Mouse (Mus musculus): ENCODE measurements around the gene Zfp683. TPM values are rescaled to one million over a fixed set of nuclear protein-coding genes. Genes with fewer than 3 reads are reported as not detected.

Zfp683 gene
- total and polyA plus RNA-seq, 2 experiments: 0.55 TPM; not detected in 1

- no peaks in the 10 kb centered on the region for H3K27me3 ChIP-seq (ENCODE audit: control insufficient read depth, insufficient read depth, low read length)
- no peaks in the 10 kb centered on the region for H3K4me1 ChIP-seq (ENCODE audit: control insufficient read depth, insufficient read depth, low read length)
- no peak overlapping the region for H3K4me3 ChIP-seq (ENCODE audit: insufficient read depth, low read depth, low read length)
- no peak overlapping the region for H3K9ac ChIP-seq (ENCODE audit: low read depth, low read length)
- no peak overlapping the region for H3K27ac ChIP-seq (replicated peaks; ENCODE audit: insufficient read depth, low read depth, low read length)
- no peak for DNase-seq (ENCODE audit: extremely low read depth, low read depth, low spot score)
- no peaks in the 10 kb centered on the region for H3K79me2 ChIP-seq (ENCODE audit: control insufficient read depth, insufficient read depth, low read length)
- TF ChIP-seq CTCF (IDR thresholded peaks at IDR 0.05; ENCODE audit: low read depth, low read length): no peak
- no peak for TF ChIP-seq POLR2A (IDR thresholded peaks at IDR 0.05; ENCODE audit: extremely low read depth, insufficient read depth, low read length)
- WGBS: 73% methylated on average over 7 of the region's 7 CpGs
- H3K36me3 ChIP-seq (ENCODE audit: control insufficient read depth, insufficient read depth, low read length): no peaks in the 10 kb centered on the region
Measured at GRCm38 (mm10) chr4:134106105-134106504, 52.5 kb downstream of the Zfp683 start.

GRCm38 (mm10) chr4:134107730-134108129 is 54.1 kb downstream of the Zfp683 start:
- H3K4me1 ChIP-seq (ENCODE audit: control insufficient read depth, insufficient read depth, low read length): no peaks in the 10 kb centered on the region

GRCm38 (mm10) chr4:134108196-134108595 is 54.6 kb downstream of the Zfp683 start:
- H3K79me2 ChIP-seq (ENCODE audit: control insufficient read depth, insufficient read depth, low read length): no peaks in the 10 kb centered on the region
- no peak for TF ChIP-seq CTCF (IDR thresholded peaks at IDR 0.05; ENCODE audit: low read depth, low read length)
- WGBS: 74% methylated on average over 5 of the region's 5 CpGs
- H3K4me1 ChIP-seq (ENCODE audit: control insufficient read depth, insufficient read depth, low read length): no peaks in the 10 kb centered on the region
- H3K9ac ChIP-seq (ENCODE audit: low read depth, low read length): no peak overlapping the region
- no peaks in the 10 kb centered on the region for H3K27me3 ChIP-seq (ENCODE audit: control insufficient read depth, insufficient read depth, low read length)
- no peaks in the 10 kb centered on the region for H3K36me3 ChIP-seq (ENCODE audit: control insufficient read depth, insufficient read depth, low read length)
- DNase-seq (ENCODE audit: extremely low read depth, low read depth, low spot score): no peak
- no peak overlapping the region for H3K4me3 ChIP-seq (ENCODE audit: insufficient read depth, low read depth, low read length)
- no peak overlapping the region for H3K27ac ChIP-seq (replicated peaks; ENCODE audit: insufficient read depth, low read depth, low read length)

More at GRCm38 (mm10) chr4:134107730-134108129, 54.1 kb downstream of the Zfp683 start:
- no peak for DNase-seq (ENCODE audit: extremely low read depth, low read depth, low spot score)
- no peaks in the 10 kb centered on the region for H3K27me3 ChIP-seq (ENCODE audit: control insufficient read depth, insufficient read depth, low read length)
- TF ChIP-seq CTCF (IDR thresholded peaks at IDR 0.05; ENCODE audit: low read depth, low read length) (no peak), POLR2A (IDR thresholded peaks at IDR 0.05; ENCODE audit: extremely low read depth, insufficient read depth, low read length) (no peak)
- H3K9ac ChIP-seq (ENCODE audit: low read depth, low read length): no peak overlapping the region
- H3K27ac ChIP-seq (replicated peaks; ENCODE audit: insufficient read depth, low read depth, low read length): no peak overlapping the region
- H3K79me2 ChIP-seq (ENCODE audit: control insufficient read depth, insufficient read depth, low read length): no peaks in the 10 kb centered on the region
- H3K4me3 ChIP-seq (ENCODE audit: insufficient read depth, low read depth, low read length): no peak overlapping the region
- WGBS: 89% methylated on average over 7 of the region's 7 CpGs
- H3K36me3 ChIP-seq (ENCODE audit: control insufficient read depth, insufficient read depth, low read length): no peaks in the 10 kb centered on the region

Other genes starting within 250 kb of the Zfp683 start
- 4.1 and 5.1 TPM in 2 replicates for gene Rps6ka1, start 166.0 kb upstream of the Zfp683 start, total RNA-seq (2014; rRNA removed)
- gene Rps6ka1, start 166.0 kb upstream of the Zfp683 start, polyA plus RNA-seq (2012; rRNA removed): 8.6 and 16.9 TPM in 2 replicates
- gene Hmgn2, start 85.2 kb upstream of the Zfp683 start, total RNA-seq (2014; rRNA removed): 21.1 and 35.2 TPM in 2 replicates
- gene Hmgn2, start 85.2 kb upstream of the Zfp683 start, polyA plus RNA-seq (2012; rRNA removed): 3.1 and 3.7 TPM in 2 replicates
- 14.0 and 15.6 TPM in 2 replicates for gene Dhdds, start 52.9 kb upstream of the Zfp683 start, total RNA-seq (2014; rRNA removed)
- gene Dhdds, start 52.9 kb upstream of the Zfp683 start, polyA plus RNA-seq (2012; rRNA removed): 19.2 and 21.3 TPM in 2 replicates
- not detected in 2 replicates for gene Lin28a, start 35.0 kb upstream of the Zfp683 start, total RNA-seq (2014; rRNA removed)
- not detected in 2 replicates for gene Lin28a, start 35.0 kb upstream of the Zfp683 start, polyA plus RNA-seq (2012; rRNA removed)
- gene Crybg2, start 7.0 kb downstream of the Zfp683 start, total RNA-seq (2014; rRNA removed): 0.94 and 1.4 TPM in 2 replicates
- 0.42 and 1.6 TPM in 2 replicates for gene Crybg2, start 7.0 kb downstream of the Zfp683 start, polyA plus RNA-seq (2012; rRNA removed)
- 20.0 and 26.8 TPM in 2 replicates for gene Cd52, start 41.2 kb downstream of the Zfp683 start, total RNA-seq (2014; rRNA removed)
- gene Cd52, start 41.2 kb downstream of the Zfp683 start, polyA plus RNA-seq (2012; rRNA removed): 7.6 and 10.4 TPM in 2 replicates
- 0.09 and 0.34 TPM in 2 replicates for gene Ubxn11, start 48.7 kb downstream of the Zfp683 start, total RNA-seq (2014; rRNA removed)
- 0.66 and 1.2 TPM in 2 replicates for gene Ubxn11, start 48.7 kb downstream of the Zfp683 start, polyA plus RNA-seq (2012; rRNA removed)
- 6.0 and 10.3 TPM in 2 replicates for gene Sh3bgrl3, start 75.0 kb downstream of the Zfp683 start, total RNA-seq (2014; rRNA removed)
- gene Sh3bgrl3, start 75.0 kb downstream of the Zfp683 start, polyA plus RNA-seq (2012; rRNA removed): 36.6 and 45.0 TPM in 2 replicates
- 99.8 and 108 TPM in 2 replicates for gene Cep85, start 133.3 kb downstream of the Zfp683 start, total RNA-seq (2014; rRNA removed)
- 50.5 and 61.5 TPM in 2 replicates for gene Cep85, start 133.3 kb downstream of the Zfp683 start, polyA plus RNA-seq (2012; rRNA removed)
- not detected in 2 replicates for gene Gm7534, start 149.2 kb downstream of the Zfp683 start, total RNA-seq (2014; rRNA removed)
- not detected in 2 replicates for gene Gm7534, start 149.2 kb downstream of the Zfp683 start, polyA plus RNA-seq (2012; rRNA removed)
- not detected in 2 replicates for gene Catsper4, start 173.5 kb downstream of the Zfp683 start, total RNA-seq (2014; rRNA removed)
- gene Catsper4, start 173.5 kb downstream of the Zfp683 start, polyA plus RNA-seq (2012; rRNA removed): not detected in 2 replicates
- gene Cnksr1, start 184.6 kb downstream of the Zfp683 start, total RNA-seq (2014; rRNA removed): 0.07 and 0.09 TPM in 2 replicates
- 0.17 and 0.21 TPM in 2 replicates for gene Cnksr1, start 184.6 kb downstream of the Zfp683 start, polyA plus RNA-seq (2012; rRNA removed)
- not detected in 2 replicates for gene E130218I03Rik, start 189.8 kb downstream of the Zfp683 start, total RNA-seq (2014; rRNA removed)
- gene E130218I03Rik, start 189.8 kb downstream of the Zfp683 start, polyA plus RNA-seq (2012; rRNA removed): not detected in 2 replicates
- gene Zfp593, start 191.8 kb downstream of the Zfp683 start, total RNA-seq (2014; rRNA removed): 2.9 and 3.2 TPM in 2 replicates
- gene Zfp593, start 191.8 kb downstream of the Zfp683 start, polyA plus RNA-seq (2012; rRNA removed): 4.6 and 6.8 TPM in 2 replicates
- not detected in 2 replicates for gene Gm30191, start 193.1 kb downstream of the Zfp683 start, total RNA-seq (2014; rRNA removed)
- not detected in 2 replicates for gene Gm30191, start 193.1 kb downstream of the Zfp683 start, polyA plus RNA-seq (2012; rRNA removed)
- gene Grrp1, start 200.3 kb downstream of the Zfp683 start, total RNA-seq (2014; rRNA removed): 0.13 and 0.28 TPM in 2 replicates
- gene Grrp1, start 200.3 kb downstream of the Zfp683 start, polyA plus RNA-seq (2012; rRNA removed): 0.27 and 0.29 TPM in 2 replicates
- gene Pdik1l, start 234.1 kb downstream of the Zfp683 start, total RNA-seq (2014; rRNA removed): 7.4 and 7.8 TPM in 2 replicates
- 2.6 and 2.7 TPM in 2 replicates for gene Pdik1l, start 234.1 kb downstream of the Zfp683 start, polyA plus RNA-seq (2012; rRNA removed)

Measured in liver, adult 2 months (tissue).